Mouse (Mus musculus) neural tube, embryonic 14.5 days (tissue): Measurements from ENCODE around the gene Fam69b. TPM values are rescaled to one million over a fixed set of nuclear protein-coding genes. Genes with fewer than 3 reads are reported as not detected.

ENCODE experiments used
- ATAC-seq: fragments of 200-750 bp; cut with Nextera tagmentation; 2 replicates; pipeline ENCODE4 v1.8.0; 2017; ENCODE audit warnings: low read depth, mild to moderate bottlenecking, moderate TSS enrichment, moderate library complexity
- H3K27ac ChIP-seq: fragments of 300-500 bp; sonication (generic); 2 replicates; pipeline ENCODE4 v1.5.1; 2014; ENCODE audit warnings: low read depth, mild to moderate bottlenecking, control low read depth, low read length, moderate library complexity, mixed read lengths
- H3K27me3 ChIP-seq: fragments of 300-500 bp; sonication (generic); 2 replicates; pipeline ENCODE4 v1.6.1; 2014; ENCODE audit warnings: low read length; ENCODE audit not compliant: control insufficient read depth, insufficient read depth
- H3K36me3 ChIP-seq: fragments of 300-500 bp; sonication (generic); 2 replicates; pipeline ENCODE4 v1.6.1; 2014; ENCODE audit warnings: low read length, mixed read lengths; ENCODE audit not compliant: control insufficient read depth, insufficient read depth
- H3K4me1 ChIP-seq: fragments of 300-500 bp; sonication (generic); 2 replicates; pipeline ENCODE4 v1.6.1; 2014; ENCODE audit warnings: low read length; ENCODE audit not compliant: control insufficient read depth, insufficient read depth
- H3K4me2 ChIP-seq: fragments of 300-500 bp; sonication (generic); 2 replicates; pipeline ENCODE4 v1.6.1; 2014; ENCODE audit warnings: mild to moderate bottlenecking, low read depth, low read length, control low read depth
- H3K4me3 ChIP-seq: fragments of 300-500 bp; sonication (generic); 2 replicates; pipeline ENCODE4 v1.5.1; 2014; ENCODE audit warnings: low read depth, low read length, control low read depth, mixed read lengths
- H3K9ac ChIP-seq: fragments of 300-500 bp; sonication (generic); replicated peaks from 2 replicates; pipeline ENCODE4 v1.6.1; 2014; ENCODE audit warnings: low read depth, mild to moderate bottlenecking, control low read depth, low read length, mixed read lengths
- H3K9me3 ChIP-seq: fragments of 300-500 bp; sonication (generic); 2 replicates; pipeline ENCODE4 v1.6.1; 2016; ENCODE audit warnings: low read length; ENCODE audit not compliant: control insufficient read depth
- WGBS: fragments of 180-500 bp; shearing (Covaris S2); extraction: QIAGEN DNeasy Blood & Tissue Kit; methylation state at CpG from one replicate; pipeline ENCODE4 v1.1.7; 2014; 5-methylcytosine and 5-hydroxymethylcytosine counted together
- polyA plus RNA-seq: library from polyadenylated mRNA; unstranded; fragments of >200 nt; fragmentation: Nextera tagmentation; extraction: Ambion mirVana; gene quantifications from 2 replicates; pipeline ENCODE4 v1.2.1, GENCODE M21; 2014

Gene Fam69b
- polyA plus RNA-seq, 1 experiment from 2014 or later, result 139 TPM

GRCm38 (mm10) chr2:26611896-26612295, 16.4 kb upstream of the Fam69b start:
- no peaks in the 10 kb centered on the region for H3K4me1 ChIP-seq

GRCm38 (mm10) chr2:26614903-26615302, 13.4 kb upstream of the Fam69b start:
- no peak overlapping the region for H3K4me2 ChIP-seq
- no peaks in the 10 kb centered on the region for H3K4me1 ChIP-seq
- no peaks in the 10 kb centered on the region for H3K27me3 ChIP-seq
- no peak overlapping the region for H3K9ac ChIP-seq
- no peaks in the 10 kb centered on the region for H3K9me3 ChIP-seq
- H3K36me3 ChIP-seq, result no peaks in the 10 kb centered on the region
- WGBS, result 81% methylated on average over 5 of the region's 5 CpGs
- ATAC-seq, result no peak
- no peak overlapping the region for H3K4me3 ChIP-seq
- no peak overlapping the region for H3K27ac ChIP-seq

More at GRCm38 (mm10) chr2:26611896-26612295, 16.4 kb upstream of the Fam69b start:
- Histone ChIP-seq H3K9me3 (no peaks in the 10 kb centered on the region), H3K27me3 (no peaks in the 10 kb centered on the region), H3K9ac (no peak overlapping the region), H3K4me3 (no peak overlapping the region), H3K4me2 (no peak overlapping the region), H3K27ac (no peak overlapping the region), H3K36me3 (no peaks in the 10 kb centered on the region)
- no peak for ATAC-seq

- Histone ChIP-seq H3K9ac (no peak overlapping the region), H3K36me3 (no peaks in the 10 kb centered on the region)
- WGBS, result 82% methylated on average over 4 of the region's 4 CpGs
Observed at GRCm38 (mm10) chr2:26615459-26616124, 12.7 kb upstream of the Fam69b start.

GRCm38 (mm10) chr2:26617331-26617730, 10.9 kb upstream of the Fam69b start:
- Histone ChIP-seq H3K27ac (no peak overlapping the region), H3K9me3 (no peaks in the 10 kb centered on the region), H3K4me2 (no peak overlapping the region), H3K4me3 (no peak overlapping the region), H3K27me3 (no peaks in the 10 kb centered on the region), H3K36me3 (no peaks in the 10 kb centered on the region), H3K9ac (no peak overlapping the region), H3K4me1 (no peaks in the 10 kb centered on the region)
- no peak for ATAC-seq
- 79% methylated on average over 6 of the region's 6 CpGs for WGBS

More at GRCm38 (mm10) chr2:26615459-26616124, 12.7 kb upstream of the Fam69b start:
- Histone ChIP-seq H3K4me3 (no peak overlapping the region), H3K4me2 (no peak overlapping the region), H3K4me1 (no peaks in the 10 kb centered on the region), H3K27me3 (no peaks in the 10 kb centered on the region), H3K27ac (no peak overlapping the region), H3K9me3 (no peaks in the 10 kb centered on the region)
- no peak for ATAC-seq

DNA sequence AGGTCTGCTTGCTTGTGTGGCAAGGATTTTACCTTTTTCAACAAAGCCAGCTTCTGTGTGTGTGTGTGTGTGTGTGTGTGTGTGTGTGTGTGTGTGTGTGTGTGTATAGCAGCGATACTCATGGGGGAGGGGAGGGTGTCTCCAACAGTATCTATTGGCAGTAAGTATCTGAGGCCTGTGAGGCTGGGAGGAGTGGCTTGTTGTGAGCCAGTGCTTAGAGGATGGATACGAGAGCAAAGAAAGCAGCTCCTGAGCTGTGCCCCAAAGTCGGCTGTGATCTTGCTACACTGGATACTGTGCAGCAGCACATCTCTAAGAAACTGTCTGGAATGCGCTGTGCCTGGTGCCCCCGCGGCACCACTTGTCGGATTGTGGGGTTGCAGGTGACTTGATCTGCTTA, 10.3 kb upstream of the Fam69b start:
- H3K9ac ChIP-seq, result no peak overlapping the region
- no peak overlapping the region for H3K4me2 ChIP-seq
- 68% methylated on average over 7 of the region's 7 CpGs for WGBS

DNA sequence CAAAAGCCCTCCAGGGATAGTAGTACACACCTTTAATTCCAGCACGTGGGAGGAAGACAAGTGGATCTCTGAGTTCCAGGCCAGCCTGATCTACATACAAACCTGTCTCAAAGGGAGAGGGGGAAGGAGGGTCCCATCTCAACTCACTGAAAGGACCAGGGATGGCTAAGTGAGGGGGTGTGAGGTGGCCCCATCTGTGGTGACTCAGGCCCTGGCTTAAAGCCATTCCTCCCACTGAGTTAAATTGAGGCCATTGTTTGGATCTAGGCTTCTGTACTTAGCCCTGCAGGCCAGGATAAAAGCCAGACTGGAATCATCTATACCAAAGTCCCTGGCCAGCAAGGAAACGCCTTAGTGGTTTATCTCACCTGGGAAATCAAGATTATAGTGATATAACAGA, 7.0 kb upstream of the Fam69b start:
- Histone ChIP-seq H3K27me3 (no peaks in the 10 kb centered on the region), H3K4me2 (no peak overlapping the region), H3K36me3 (no peaks in the 10 kb centered on the region), H3K9me3 (no peaks in the 10 kb centered on the region), H3K4me1 (no peaks in the 10 kb centered on the region), H3K9ac (no peak overlapping the region), H3K4me3 (no peak overlapping the region), H3K27ac (no peak overlapping the region)
- 43% methylated on average over 2 of the region's 2 CpGs for WGBS
- ATAC-seq, result no peak

More for the DNA sequence above, 10.3 kb upstream of the Fam69b start:
- Histone ChIP-seq H3K4me3 (no peak overlapping the region), H3K4me1 (no peaks in the 10 kb centered on the region), H3K36me3 (no peaks in the 10 kb centered on the region), H3K27ac (no peak overlapping the region), H3K9me3 (no peaks in the 10 kb centered on the region), H3K27me3 (no peaks in the 10 kb centered on the region)
- ATAC-seq, result no peak

GRCm38 (mm10) chr2:26622984-26623383, 5.3 kb upstream of the Fam69b start:
- Histone ChIP-seq H3K4me2 (no peak overlapping the region), H3K4me1 (no peaks in the 10 kb centered on the region), H3K27me3 (no peaks in the 10 kb centered on the region), H3K4me3 (no peak overlapping the region), H3K9ac (no peak overlapping the region), H3K27ac (no peak overlapping the region), H3K36me3 (no peaks in the 10 kb centered on the region), H3K9me3 (no peaks in the 10 kb centered on the region)
- 60% methylated on average over 5 of the region's 5 CpGs for WGBS
- ATAC-seq, result no peak

- Histone ChIP-seq H3K4me3 (no peak overlapping the region), H3K9ac (no peak overlapping the region), H3K9me3 (no peaks in the 10 kb centered on the region), H3K27ac (no peak overlapping the region), H3K36me3 (no peaks in the 10 kb centered on the region), H3K4me2 (no peak overlapping the region), H3K4me1 (peaks cover 16% of the 10 kb centered on the region), H3K27me3 (no peaks in the 10 kb centered on the region)
- 88% methylated on average over 3 of the region's 3 CpGs for WGBS
- ATAC-seq, result no peak
Observed at GRCm38 (mm10) chr2:26625419-26625818, 2.8 kb upstream of the Fam69b start.

DNA sequence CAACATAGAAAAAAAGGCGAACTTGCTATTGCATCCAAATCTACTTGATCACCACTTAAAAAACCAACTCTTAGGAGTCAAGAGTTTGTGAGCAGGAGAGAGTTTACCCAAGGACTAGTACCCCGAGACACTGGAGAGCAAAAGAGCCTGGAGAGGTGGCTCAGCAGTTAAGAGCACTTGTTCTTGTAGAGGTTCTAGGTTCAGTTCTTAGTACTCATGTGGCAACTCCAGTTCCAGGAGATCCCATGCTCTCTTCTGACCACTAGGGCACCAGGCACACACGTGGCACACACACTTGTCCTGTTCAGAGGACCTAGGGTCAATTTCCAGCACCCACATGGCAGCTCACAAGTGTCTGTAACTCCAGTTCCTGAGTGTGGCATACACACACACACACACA, 2.2 kb upstream of the Fam69b start:
- Histone ChIP-seq H3K9ac (no peak overlapping the region), H3K27ac (no peak overlapping the region), H3K4me3 (no peak overlapping the region), H3K9me3 (no peaks in the 10 kb centered on the region), H3K36me3 (no peaks in the 10 kb centered on the region), H3K4me1 (peaks cover 22% of the 10 kb centered on the region), H3K4me2 (no peak overlapping the region), H3K27me3 (no peaks in the 10 kb centered on the region)
- ATAC-seq, result no peak
- WGBS, result 75% methylated on average over 3 of the region's 3 CpGs
